Mouse (Mus musculus) erythroblast, embryonic 14.5 days (primary cell): Measurements from ENCODE around the gene Coro1b. TPM values are rescaled to one million over a fixed set of nuclear protein-coding genes. Genes with fewer than 3 reads are reported as not detected.

Experiments used
- H3K27me3 ChIP-seq: 2 replicates; pipeline ENCODE4 v1.6.1; 2012; ENCODE audit warnings: inconsistent platforms; ENCODE audit not compliant: control insufficient read depth
- H3K36me3 ChIP-seq: 2 replicates; pipeline ENCODE4 v1.6.1; 2012; ENCODE audit warnings: mild to moderate bottlenecking, inconsistent platforms; ENCODE audit not compliant: control insufficient read depth
- H3K4me1 ChIP-seq: 2 replicates; pipeline ENCODE4 v1.6.1; 2012; ENCODE audit warnings: inconsistent platforms; ENCODE audit not compliant: control insufficient read depth
- H3K4me3 ChIP-seq: replicated peaks from 2 replicates; pipeline ENCODE3; 2012; ENCODE audit warnings: moderate library complexity, mild to moderate bottlenecking, inconsistent platforms
- H3K9me3 ChIP-seq: 2 replicates; pipeline ENCODE4 v1.6.1; 2012; ENCODE audit warnings: low read length, inconsistent platforms, mixed read lengths; ENCODE audit not compliant: control insufficient read depth
- GATA1 ChIP-seq: IDR thresholded peaks from 2 replicates; pipeline ENCODE4 v1.6.1; 2012; ENCODE audit warnings: low read length, inconsistent platforms, mixed read lengths
- TAL1 ChIP-seq: IDR thresholded peaks from 3 replicates; pipeline ENCODE4 v1.6.1; 2012; ENCODE audit warnings: low read length, inconsistent platforms, mixed read lengths
- polyA plus RNA-seq: library from polyadenylated mRNA; stranded (reverse); fragments of >175 nt; gene quantifications from 2 replicates; pipeline ENCODE4 v1.2.3, GENCODE M21; 2012

Coro1b gene
- polyA plus RNA-seq, 1 experiment: 7.5 TPM

- no peaks in the 10 kb centered on the region for H3K9me3 ChIP-seq
- H3K36me3 ChIP-seq: peaks cover 42% of the 10 kb centered on the region
- TF ChIP-seq GATA1: no peak
- no peak for TF ChIP-seq TAL1
- peak within 1 kb of the TSS; percentile 73 for H3K4me3 ChIP-seq
- H3K4me1 ChIP-seq: peaks cover 54% of the 10 kb centered on the region
- peaks cover 43% of the 10 kb centered on the region for H3K27me3 ChIP-seq
These were observed 53.0 kb downstream of the Coro1b start, which contains the start of gene Rad9a for GRCm38 (mm10) chr19:4201291-4201909. Gene Rad9a (minus strand): TSS chr19:4201662.

- Histone ChIP-seq H3K4me3 (peak overlapping the region; percentile 73), H3K4me1 (peaks cover 50% of the 10 kb centered on the region), H3K9me3 (no peaks in the 10 kb centered on the region), H3K36me3 (peaks cover 35% of the 10 kb centered on the region), H3K27me3 (peaks cover 50% of the 10 kb centered on the region)
- TF ChIP-seq TAL1: no peak
- TF ChIP-seq GATA1: no peak
These were observed 53.7 kb downstream of the Coro1b start for GRCm38 (mm10) chr19:4202149-4202548.

- peaks cover 25% of the 10 kb centered on the region for H3K36me3 ChIP-seq
- no peak overlapping the region for H3K4me3 ChIP-seq
- H3K27me3 ChIP-seq: peaks cover 57% of the 10 kb centered on the region
- peaks cover 42% of the 10 kb centered on the region for H3K4me1 ChIP-seq
- TF ChIP-seq GATA1: no peak
- TF ChIP-seq TAL1: no peak
- no peaks in the 10 kb centered on the region for H3K9me3 ChIP-seq
These were observed 54.7 kb downstream of the Coro1b start for GRCm38 (mm10) chr19:4203148-4203547.

Other genes with a start within 250 kb of the Coro1b start
- gene Tcirg1, start 241.5 kb upstream of the Coro1b start, polyA plus RNA-seq: 0.96 and 1.2 TPM in 2 replicates
- gene Ndufs8, start 235.8 kb upstream of the Coro1b start, polyA plus RNA-seq: 6.4 and 20.4 TPM in 2 replicates
- gene Aldh3b1, start 218.8 kb upstream of the Coro1b start, polyA plus RNA-seq: not detected in 2 replicates
- gene Unc93b1, start 213.4 kb upstream of the Coro1b start, polyA plus RNA-seq: 0.65 and 0.77 TPM in 2 replicates
- gene Aldh3b3, start 190.0 kb upstream of the Coro1b start, polyA plus RNA-seq: 0.01 TPM in 1 of 2 replicates, not detected in the other
- 0.11 and 0.20 TPM in 2 replicates for gene Aldh3b2, start 176.3 kb upstream of the Coro1b start, polyA plus RNA-seq
- gene Acy3, start 162.0 kb upstream of the Coro1b start, polyA plus RNA-seq: 0.10 TPM in 1 of 2 replicates, not detected in the other
- gene Tbx10, start 155.9 kb upstream of the Coro1b start, polyA plus RNA-seq: not detected in 2 replicates
- gene Nudt8, start 148.0 kb upstream of the Coro1b start, polyA plus RNA-seq: 0.45 and 0.73 TPM in 2 replicates
- gene Gm49405, start 148.0 kb upstream of the Coro1b start, polyA plus RNA-seq: 0.05 TPM in 2 replicates
- gene Doc2g, start 145.3 kb upstream of the Coro1b start, polyA plus RNA-seq: 0.06 and 0.07 TPM in 2 replicates
- gene Ndufv1, start 135.8 kb upstream of the Coro1b start, polyA plus RNA-seq: 47.7 and 49.2 TPM in 2 replicates
- gene Gstp1, start 110.6 kb upstream of the Coro1b start, polyA plus RNA-seq: 14.9 and 28.9 TPM in 2 replicates
- gene Gstp2, start 102.6 kb upstream of the Coro1b start, polyA plus RNA-seq: not detected in 2 replicates
- gene Gstp3, start 89.0 kb upstream of the Coro1b start, polyA plus RNA-seq: 1.3 TPM in 2 replicates
- gene Cabp2, start 67.0 kb upstream of the Coro1b start, polyA plus RNA-seq: not detected in 2 replicates
- gene Cdk2ap2, start 51.4 kb upstream of the Coro1b start, polyA plus RNA-seq: 11.2 and 12.1 TPM in 2 replicates
- 0.66 and 0.94 TPM in 2 replicates for gene Pitpnm1, start 48.6 kb upstream of the Coro1b start, polyA plus RNA-seq
- gene Aip, start 22.8 kb upstream of the Coro1b start, polyA plus RNA-seq: 23.9 and 25.1 TPM in 2 replicates
- gene Gpr152, start 8.8 kb upstream of the Coro1b start, polyA plus RNA-seq: 0.01 TPM in 1 of 2 replicates, not detected in the other
- gene Cabp4, start 4.6 kb upstream of the Coro1b start, polyA plus RNA-seq: 0.05 TPM in 2 replicates
- gene Ptprcap, start 5.0 kb downstream of the Coro1b start, polyA plus RNA-seq: 5.6 and 7.7 TPM in 2 replicates
- 24.5 and 32.5 TPM in 2 replicates for gene Rps6kb2, start 14.7 kb downstream of the Coro1b start, polyA plus RNA-seq
- not detected in 2 replicates for gene Carns1, start 26.9 kb downstream of the Coro1b start, polyA plus RNA-seq
- 0.18 and 0.22 TPM in 2 replicates for gene Tbc1d10c, start 42.7 kb downstream of the Coro1b start, polyA plus RNA-seq
- gene Ppp1ca, start 43.4 kb downstream of the Coro1b start, polyA plus RNA-seq: 42.7 and 52.0 TPM in 2 replicates
- gene Rad9a, start 53.0 kb downstream of the Coro1b start, polyA plus RNA-seq: 2.6 and 3.9 TPM in 2 replicates
- gene Clcf1, start 65.6 kb downstream of the Coro1b start, polyA plus RNA-seq: not detected in 2 replicates
- 0.22 TPM in 1 of 2 replicates, not detected in the other for gene AC109138.7, start 65.7 kb downstream of the Coro1b start, polyA plus RNA-seq
- 0.49 and 0.74 TPM in 2 replicates for gene Pold4, start 83.3 kb downstream of the Coro1b start, polyA plus RNA-seq
- gene Ssh3, start 120.6 kb downstream of the Coro1b start, polyA plus RNA-seq: 0.19 and 0.24 TPM in 2 replicates
- 0.22 and 0.38 TPM in 2 replicates for gene Ankrd13d, start 134.5 kb downstream of the Coro1b start, polyA plus RNA-seq
- 20.9 and 22.2 TPM in 2 replicates for gene Grk2, start 157.6 kb downstream of the Coro1b start, polyA plus RNA-seq
- gene Kdm2a, start 249.7 kb downstream of the Coro1b start, polyA plus RNA-seq: 1.3 and 2.7 TPM in 2 replicates